Mouse (Mus musculus): ENCODE results near the gene Rpe65. TPM values are rescaled to one million over a fixed set of nuclear protein-coding genes. Genes with fewer than 3 reads are reported as not detected.

Rpe65 gene
- 0.09 TPM in 1 of 2 replicates, not detected in the other for polyA plus RNA-seq (2015; fragmentation: Nextera tagmentation; extraction: Ambion mirVana)

DNA sequence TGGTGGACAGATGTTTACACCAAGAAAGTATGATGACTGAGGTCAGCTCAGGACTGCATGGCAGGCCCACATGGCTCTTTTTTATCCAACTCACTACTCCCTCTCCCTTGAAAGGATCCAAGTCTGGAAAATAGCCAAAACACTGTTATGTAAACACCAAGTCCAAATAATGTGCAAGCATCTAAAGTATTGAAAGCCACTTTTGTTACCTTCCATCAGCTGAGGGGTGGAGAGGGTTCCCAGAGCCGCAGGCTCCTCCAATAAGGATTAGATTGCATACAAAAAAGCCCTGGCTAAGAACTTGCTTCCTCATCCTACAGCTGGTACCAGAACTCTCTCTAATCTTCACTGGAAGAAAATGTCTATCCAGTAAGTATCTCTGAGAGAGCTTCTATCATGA, at the start of gene Rpe65:
TSS of gene Rpe65 (plus strand) at position 301 of the 400 bp plus-strand sequence.
- H3K36me3 ChIP-seq, result no peaks in the 10 kb centered on the region
- H3K27me3 ChIP-seq, result no peaks in the 10 kb centered on the region
- ATAC-seq (replicated peaks; ENCODE audit: insufficient number of reproducible peaks, insufficient read depth, low FRiP score, low read depth), result no peak
- H3K9me3 ChIP-seq (replicated peaks), result no peaks in the 10 kb centered on the region
- 49% methylated on average over 1 of the region's 1 CpGs for WGBS
- no peak within 1 kb of the TSS for H3K9ac ChIP-seq
- H3K4me2 ChIP-seq, result no peak within 1 kb of the TSS
- H3K4me1 ChIP-seq (replicated peaks), result no peaks in the 10 kb centered on the region
- no peak within 1 kb of the TSS for H3K27ac ChIP-seq
- no peak within 1 kb of the TSS for H3K4me3 ChIP-seq

- Histone ChIP-seq H3K4me3 (no peak overlapping the region), H3K27me3 (no peaks in the 10 kb centered on the region), H3K9me3 (replicated peaks) (no peaks in the 10 kb centered on the region), H3K4me2 (no peak overlapping the region), H3K36me3 (no peaks in the 10 kb centered on the region), H3K27ac (no peak overlapping the region), H3K9ac (no peak overlapping the region), H3K4me1 (replicated peaks) (no peaks in the 10 kb centered on the region)
- no peak for ATAC-seq (replicated peaks; ENCODE audit: insufficient number of reproducible peaks, insufficient read depth, low FRiP score, low read depth)
Measured at GRCm38 (mm10) chr3:159550224-159550623, 48.8 kb upstream of the Rpe65 start.

DNA sequence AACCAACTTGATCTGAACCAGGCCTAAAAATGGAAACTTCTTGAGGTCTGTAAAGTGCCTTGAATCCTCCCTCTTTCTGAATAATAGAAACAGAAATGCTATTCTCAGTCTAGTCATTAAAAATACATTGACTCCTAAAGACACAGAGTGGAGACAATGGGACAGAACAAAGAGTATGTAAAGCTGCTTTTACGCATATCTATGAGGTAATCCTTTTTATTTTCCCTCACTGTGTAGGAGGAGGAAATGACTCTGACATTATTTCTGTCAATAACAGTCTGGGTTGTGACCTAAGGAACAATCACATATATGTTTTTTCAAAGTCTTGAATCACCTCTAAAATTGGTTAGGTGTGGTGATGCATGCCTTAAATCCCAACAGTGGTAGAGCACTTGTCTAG, 16.0 kb downstream of the Rpe65 start:
- WGBS, result 83% methylated on average over 1 of the region's 1 CpGs
- H3K4me3 ChIP-seq, result no peak overlapping the region
- H3K9me3 ChIP-seq (replicated peaks), result no peaks in the 10 kb centered on the region
- no peak overlapping the region for H3K9ac ChIP-seq
- H3K4me2 ChIP-seq, result no peak overlapping the region
- no peaks in the 10 kb centered on the region for H3K4me1 ChIP-seq (replicated peaks)
- H3K27ac ChIP-seq, result no peak overlapping the region
- ATAC-seq (replicated peaks; ENCODE audit: insufficient number of reproducible peaks, insufficient read depth, low FRiP score, low read depth), result no peak
- no peaks in the 10 kb centered on the region for H3K36me3 ChIP-seq
- no peaks in the 10 kb centered on the region for H3K27me3 ChIP-seq

DNA sequence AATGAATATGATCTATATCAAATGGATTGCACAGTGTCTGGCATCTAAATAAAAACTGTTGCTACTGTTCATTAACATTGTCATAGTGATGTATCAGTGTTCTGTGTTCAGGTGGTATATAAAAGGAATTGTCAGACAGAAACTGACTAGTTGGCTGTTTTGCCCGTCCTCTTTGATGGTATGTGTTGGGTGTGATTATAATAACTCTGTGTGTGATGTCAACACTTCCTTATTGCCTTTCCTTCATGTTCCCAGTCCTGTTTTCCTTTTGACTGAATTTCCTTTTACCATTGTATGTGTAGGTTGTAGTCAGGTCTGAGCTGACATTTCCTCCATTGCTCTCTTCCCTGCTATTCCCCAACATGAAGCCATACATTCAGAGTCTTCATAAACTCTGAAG, 22.1 kb downstream of the Rpe65 start:
- H3K27ac ChIP-seq, result no peak overlapping the region
- H3K9me3 ChIP-seq (replicated peaks), result no peaks in the 10 kb centered on the region
- no peak overlapping the region for H3K4me3 ChIP-seq
- no peaks in the 10 kb centered on the region for H3K36me3 ChIP-seq
- no peak overlapping the region for H3K4me2 ChIP-seq
- ATAC-seq (replicated peaks; ENCODE audit: insufficient number of reproducible peaks, insufficient read depth, low FRiP score, low read depth), result no peak
- WGBS, result 46% methylated on average over 1 of the region's 1 CpGs
- H3K9ac ChIP-seq, result no peak overlapping the region
- H3K4me1 ChIP-seq (replicated peaks), result no peaks in the 10 kb centered on the region
- H3K27me3 ChIP-seq, result no peaks in the 10 kb centered on the region

GRCm38 (mm10) chr3:159624010-159624409, 25.0 kb downstream of the Rpe65 start:
- no peaks in the 10 kb centered on the region for H3K36me3 ChIP-seq
- no peak for ATAC-seq (replicated peaks; ENCODE audit: insufficient number of reproducible peaks, insufficient read depth, low FRiP score, low read depth)
- no peaks in the 10 kb centered on the region for H3K4me1 ChIP-seq (replicated peaks)
- no peak overlapping the region for H3K27ac ChIP-seq
- H3K4me3 ChIP-seq, result no peak overlapping the region
- H3K9me3 ChIP-seq (replicated peaks), result no peaks in the 10 kb centered on the region
- no peaks in the 10 kb centered on the region for H3K27me3 ChIP-seq
- WGBS, result 59% methylated on average over 1 of the region's 1 CpGs
- H3K4me2 ChIP-seq, result no peak overlapping the region
- H3K9ac ChIP-seq, result no peak overlapping the region

GRCm38 (mm10) chr3:159660741-159661140, 61.8 kb downstream of the Rpe65 start:
- H3K4me3 ChIP-seq, result no peak overlapping the region
- H3K9ac ChIP-seq, result no peak overlapping the region
- ATAC-seq (replicated peaks; ENCODE audit: insufficient number of reproducible peaks, insufficient read depth, low FRiP score, low read depth), result no peak
- no peak overlapping the region for H3K27ac ChIP-seq
- H3K4me1 ChIP-seq (replicated peaks), result no peaks in the 10 kb centered on the region
- WGBS, result 78% methylated on average over 1 of the region's 1 CpGs
- no peak overlapping the region for H3K4me2 ChIP-seq
- no peaks in the 10 kb centered on the region for H3K27me3 ChIP-seq
- no peaks in the 10 kb centered on the region for H3K36me3 ChIP-seq
- no peaks in the 10 kb centered on the region for H3K9me3 ChIP-seq (replicated peaks)

GRCm38 (mm10) chr3:159663333-159663732, 64.4 kb downstream of the Rpe65 start:
- 93% methylated on average over 1 of the region's 1 CpGs for WGBS
- Histone ChIP-seq H3K9ac (no peak overlapping the region), H3K4me1 (replicated peaks) (no peaks in the 10 kb centered on the region), H3K4me3 (no peak overlapping the region), H3K4me2 (no peak overlapping the region), H3K9me3 (replicated peaks) (no peaks in the 10 kb centered on the region), H3K36me3 (no peaks in the 10 kb centered on the region), H3K27me3 (no peaks in the 10 kb centered on the region), H3K27ac (no peak overlapping the region)
- ATAC-seq (replicated peaks; ENCODE audit: insufficient number of reproducible peaks, insufficient read depth, low FRiP score, low read depth), result no peak

Other genes starting within 250 kb of the Rpe65 start
- gene Depdc1a, start 103.7 kb upstream of the Rpe65 start, polyA plus RNA-seq (2015; fragmentation: Nextera tagmentation; extraction: Ambion mirVana), result 29.1 and 31.0 TPM in 2 replicates
- gene Wls, start 240.5 kb downstream of the Rpe65 start, polyA plus RNA-seq (2015; fragmentation: Nextera tagmentation; extraction: Ambion mirVana), result 124 and 126 TPM in 2 replicates

Measured in heart, embryonic 15.5 days (tissue).